Mouse (Mus musculus) cerebellum, adult 11 months (tissue): ENCODE data around the gene Usp2.

Experiments
- DNase-seq: peaks from one replicate; pipeline ENCODE4 v3.0.0; 2022

Gene Usp2

DNA sequence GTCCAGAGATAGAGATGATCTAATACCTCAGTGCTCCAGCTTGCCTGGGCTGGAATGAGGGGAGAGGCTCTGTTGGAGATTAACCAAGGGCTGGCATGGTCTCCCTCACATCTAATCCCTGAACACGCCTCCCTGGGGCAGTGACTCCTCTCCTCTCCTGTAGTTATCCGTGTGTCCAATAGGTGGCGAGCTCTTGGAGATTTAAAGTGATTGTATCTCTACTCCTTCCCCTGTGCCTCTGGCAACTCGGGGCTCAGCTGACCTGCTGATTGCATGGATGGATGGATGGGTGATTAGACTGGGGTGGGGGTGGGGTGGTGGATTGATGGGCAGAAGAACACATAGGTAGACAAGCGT is 9.9 kb downstream of the Usp2 start:
- peak; percentile 65 for DNase-seq

DNA sequence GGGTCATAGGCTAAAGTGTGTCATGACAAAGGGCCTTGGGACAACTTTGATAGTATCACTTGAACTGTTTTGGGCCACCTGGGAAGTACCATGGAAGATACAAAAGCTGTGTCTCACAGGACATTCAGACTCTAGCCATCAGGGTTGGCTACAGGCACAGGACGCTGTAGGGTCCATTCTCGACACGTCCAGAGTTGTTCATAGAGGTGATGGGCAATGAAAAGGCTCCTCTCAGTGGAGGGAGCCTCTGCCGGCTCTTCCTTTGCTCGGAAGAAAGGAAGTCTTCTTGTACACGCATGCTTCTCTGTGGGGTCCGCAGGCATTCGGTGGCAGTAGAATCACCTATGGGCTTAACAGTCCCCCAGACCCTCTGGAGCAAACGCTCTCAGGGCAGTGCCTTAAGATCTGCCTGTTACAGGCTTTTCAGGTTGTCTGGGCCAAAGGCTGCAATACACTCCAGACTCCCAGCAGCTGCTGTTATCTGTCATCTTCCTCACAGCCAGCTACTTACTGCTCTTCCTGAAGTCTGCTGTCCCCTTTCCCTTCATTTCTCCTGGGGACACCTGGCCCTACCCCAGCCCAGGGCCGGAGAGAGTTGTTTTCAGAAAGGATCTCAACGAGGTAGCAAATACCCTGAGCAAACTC is 10.6 kb downstream of the Usp2 start:
- peak; percentile 30 for DNase-seq

DNA sequence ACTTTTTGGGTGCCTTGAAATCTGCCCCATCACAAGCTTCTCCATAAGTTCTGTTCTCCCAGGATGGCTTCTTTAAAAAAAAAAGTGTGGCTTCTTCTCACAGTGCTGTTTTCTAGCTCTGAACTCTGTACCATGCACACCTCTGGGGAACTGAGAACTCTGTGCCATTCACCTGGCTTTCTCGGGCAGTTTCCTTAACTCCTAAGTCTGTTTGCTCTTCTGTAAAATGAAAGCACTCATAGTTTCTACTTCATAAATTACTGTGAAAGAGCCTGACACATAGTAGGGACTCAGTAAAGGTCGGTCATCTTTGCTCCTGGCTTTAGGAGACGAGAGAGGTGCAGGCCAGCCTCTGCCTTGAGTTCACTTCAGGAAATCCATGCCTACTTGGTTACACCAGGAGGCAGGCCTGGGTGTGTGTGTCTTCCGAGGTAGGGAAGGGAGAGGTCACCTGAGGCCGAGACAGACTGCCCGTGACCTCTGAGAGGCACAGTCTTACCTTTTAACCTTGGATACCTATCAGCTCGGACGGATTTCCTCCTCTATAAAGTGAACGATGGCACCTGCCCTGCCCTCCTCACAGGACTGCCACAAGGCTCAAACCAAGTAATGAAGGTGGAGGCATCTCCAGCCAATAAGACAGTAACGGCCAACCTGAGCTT is 11.4 kb downstream of the Usp2 start:
- DNase-seq, result no peak

DNA sequence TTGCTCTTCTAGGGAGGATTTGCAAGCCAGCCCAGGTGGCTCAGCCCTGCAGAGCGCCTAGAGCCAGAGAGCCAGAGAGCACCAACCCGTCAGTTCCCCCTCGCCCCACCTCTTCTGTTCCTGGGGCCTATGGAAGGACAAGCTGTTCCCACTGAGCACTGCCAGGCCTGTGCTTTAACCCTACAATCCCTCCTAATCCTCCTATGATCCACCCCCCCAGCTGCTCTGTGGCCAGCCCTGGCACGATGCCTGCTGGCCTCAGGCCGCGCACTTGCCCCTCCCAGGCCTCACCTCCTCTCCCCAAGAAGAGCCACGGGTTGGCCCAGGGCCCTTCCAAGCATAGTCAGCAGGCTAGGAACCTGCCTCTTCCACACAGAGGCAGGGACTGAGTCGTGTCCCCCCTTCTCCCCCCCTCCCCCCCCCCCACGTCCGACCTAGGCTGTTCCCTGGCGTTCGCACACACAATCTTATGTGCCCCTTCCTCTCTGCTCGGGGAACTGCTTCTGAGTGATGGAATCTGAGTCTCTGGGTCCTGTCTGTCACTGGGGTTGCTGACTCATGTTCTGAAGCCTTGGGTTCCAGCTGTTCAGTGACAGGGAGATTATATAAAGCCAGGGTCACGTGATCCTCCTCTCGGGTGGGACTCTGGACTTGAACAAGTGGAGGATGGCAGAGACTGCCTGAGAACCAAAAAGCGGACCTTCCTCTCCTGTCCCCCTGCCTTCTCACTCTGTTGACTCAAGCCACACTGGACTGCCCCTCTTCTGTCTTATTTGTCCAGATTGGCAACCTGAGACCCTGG is 12.3 kb downstream of the Usp2 start:
- peak; percentile 95 for DNase-seq

DNA sequence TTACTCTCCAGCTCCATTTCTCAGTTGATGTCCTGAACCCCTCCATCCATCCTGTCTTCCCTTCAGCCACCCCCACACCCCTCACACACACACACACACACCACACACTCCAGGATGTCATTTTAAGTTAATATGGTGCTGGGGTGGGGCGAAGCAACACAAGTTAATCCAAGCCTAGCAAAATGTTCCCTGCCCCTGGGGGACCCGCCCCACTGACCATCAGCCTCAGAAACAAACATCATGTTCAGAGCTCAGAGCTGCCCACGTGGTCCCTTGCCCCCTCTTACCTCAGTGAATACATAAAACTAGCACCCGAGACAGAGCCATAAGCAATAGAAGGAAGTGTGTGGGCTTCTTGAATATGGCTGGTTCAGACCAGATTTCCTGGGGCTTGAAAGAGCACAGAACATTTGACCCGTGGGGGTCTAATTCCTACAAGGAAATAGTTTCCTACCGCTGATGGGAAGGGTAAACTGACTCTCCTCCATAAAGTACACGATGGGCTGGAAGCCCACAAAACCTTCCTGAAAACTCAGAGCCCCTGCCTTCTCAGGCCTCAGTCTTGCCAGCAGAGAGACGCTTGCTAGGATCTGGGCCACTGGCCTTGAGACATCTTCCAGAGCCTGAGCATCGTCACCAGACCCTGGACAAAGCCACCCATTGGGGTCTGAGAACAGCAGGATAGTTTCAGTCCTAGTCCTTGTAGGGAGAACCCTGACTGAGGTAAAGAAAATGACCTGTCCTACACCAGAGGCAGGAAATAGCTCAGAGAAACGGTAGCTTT is 13.4 kb downstream of the Usp2 start:
- peak; percentile 25 for DNase-seq

DNA sequence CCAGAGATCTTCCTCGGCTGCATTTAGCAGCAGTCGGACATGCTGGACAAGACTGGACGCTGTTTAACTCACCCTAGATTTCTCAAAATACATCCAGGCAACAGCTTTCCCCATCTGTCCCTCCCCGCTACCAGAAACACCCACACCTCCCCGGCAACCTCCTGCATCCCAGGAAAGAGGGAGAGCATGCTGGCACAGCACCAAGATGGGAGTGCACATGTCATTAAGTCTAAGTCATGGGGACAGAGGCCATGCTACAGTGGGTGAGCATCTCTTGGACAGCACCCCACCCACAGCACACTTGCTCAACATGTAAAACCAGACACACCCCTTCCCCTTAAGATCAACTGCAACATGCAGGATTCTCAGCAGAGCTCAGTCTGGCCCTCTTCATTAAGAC is 14.1 kb downstream of the Usp2 start:
- DNase-seq, result peak; percentile 43

DNA sequence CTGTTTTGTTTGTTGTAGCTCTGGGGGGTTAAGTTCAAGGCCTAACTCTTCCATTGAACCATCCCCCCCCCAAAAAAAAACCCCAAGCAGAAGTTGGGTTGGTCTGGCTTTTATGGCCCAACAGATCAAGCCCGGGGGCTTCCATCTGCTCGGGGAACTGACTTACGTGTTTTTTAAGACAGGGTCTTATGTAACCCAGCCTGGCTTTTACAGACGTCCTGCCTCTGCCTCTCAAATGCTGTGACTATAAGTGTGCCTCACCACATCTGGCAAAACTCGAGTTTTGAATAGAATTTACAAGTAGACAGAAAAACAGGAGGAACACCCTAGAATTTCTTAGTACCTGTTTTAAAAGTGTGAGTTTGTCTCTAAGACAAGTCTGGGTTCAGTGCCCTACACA is 14.8 kb downstream of the Usp2 start:
- peak; percentile 7 for DNase-seq

DNA sequence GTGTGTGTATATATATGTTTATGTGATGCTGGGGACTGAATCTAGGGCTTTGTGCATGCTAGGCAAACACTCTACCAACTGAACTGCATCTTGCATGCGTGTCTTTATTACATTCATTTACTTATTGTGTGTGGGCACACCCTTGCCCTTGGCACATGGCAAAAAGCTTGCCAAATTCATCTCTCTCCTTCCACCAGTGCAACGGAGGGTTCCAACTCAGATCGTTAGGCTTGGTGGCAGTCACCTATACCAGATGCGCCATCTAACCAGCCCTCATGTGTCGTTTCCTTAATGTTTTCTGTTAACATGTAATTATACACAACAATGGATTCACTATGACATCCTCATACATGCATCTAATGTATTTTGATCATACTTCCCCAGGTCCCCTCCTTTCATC is 15.4 kb downstream of the Usp2 start:
- peak; percentile 16 for DNase-seq

DNA sequence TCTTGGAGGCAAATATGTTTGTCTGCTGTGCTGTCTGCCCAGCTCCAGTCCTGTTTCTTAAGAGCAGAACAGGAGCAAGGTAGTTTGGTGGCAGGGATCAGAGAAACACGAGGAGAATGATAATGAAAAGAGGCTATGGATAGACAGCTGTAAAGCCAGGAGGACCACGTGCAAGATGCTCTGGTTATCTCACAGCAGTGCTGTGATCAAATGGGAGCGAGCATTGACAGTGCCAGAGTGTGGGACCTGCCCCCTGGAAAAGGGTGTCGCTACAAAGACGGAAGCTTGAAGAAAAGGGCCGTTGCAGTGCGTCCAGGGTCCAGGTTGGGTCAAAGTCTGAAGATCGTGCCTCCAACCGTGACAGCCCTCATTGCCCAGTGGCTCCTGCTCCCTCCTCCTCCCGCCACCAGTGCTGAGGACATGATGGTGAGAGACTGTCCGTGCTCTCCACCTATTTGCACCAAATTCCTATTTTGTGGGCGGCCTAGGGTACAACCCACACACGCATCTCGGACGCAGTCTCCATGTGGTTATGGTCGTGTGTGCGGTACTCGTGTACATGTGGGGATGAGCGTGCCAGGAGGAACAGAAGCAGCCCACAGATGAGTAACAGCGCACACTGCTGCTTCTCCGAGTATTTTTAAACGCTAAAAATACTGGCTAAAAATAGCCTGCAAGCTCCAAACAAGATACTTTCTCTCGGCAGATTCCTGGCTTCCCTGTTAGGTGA is 16.7 kb downstream of the Usp2 start:
- DNase-seq, result peak; percentile 46

DNA sequence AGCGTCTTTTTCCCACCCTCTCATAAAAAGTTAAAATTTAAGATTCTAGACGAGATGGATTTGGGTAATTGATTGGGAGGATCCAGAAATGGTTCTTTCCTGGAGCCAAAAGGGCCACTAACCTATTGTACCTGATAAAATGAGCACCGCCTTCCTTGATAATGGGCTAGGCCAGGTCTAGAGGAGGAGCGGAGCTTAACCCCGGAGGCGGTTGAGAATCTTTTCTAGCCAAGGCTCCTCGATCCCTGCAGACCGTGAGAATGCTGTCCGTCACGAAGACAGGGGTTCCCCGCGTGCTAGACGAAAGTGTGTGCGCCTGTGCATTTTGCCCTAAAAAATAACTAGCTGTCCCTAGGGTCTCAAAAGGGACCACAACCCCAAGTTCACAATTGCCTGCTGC is 17.4 kb downstream of the Usp2 start:
- no peak for DNase-seq

DNA sequence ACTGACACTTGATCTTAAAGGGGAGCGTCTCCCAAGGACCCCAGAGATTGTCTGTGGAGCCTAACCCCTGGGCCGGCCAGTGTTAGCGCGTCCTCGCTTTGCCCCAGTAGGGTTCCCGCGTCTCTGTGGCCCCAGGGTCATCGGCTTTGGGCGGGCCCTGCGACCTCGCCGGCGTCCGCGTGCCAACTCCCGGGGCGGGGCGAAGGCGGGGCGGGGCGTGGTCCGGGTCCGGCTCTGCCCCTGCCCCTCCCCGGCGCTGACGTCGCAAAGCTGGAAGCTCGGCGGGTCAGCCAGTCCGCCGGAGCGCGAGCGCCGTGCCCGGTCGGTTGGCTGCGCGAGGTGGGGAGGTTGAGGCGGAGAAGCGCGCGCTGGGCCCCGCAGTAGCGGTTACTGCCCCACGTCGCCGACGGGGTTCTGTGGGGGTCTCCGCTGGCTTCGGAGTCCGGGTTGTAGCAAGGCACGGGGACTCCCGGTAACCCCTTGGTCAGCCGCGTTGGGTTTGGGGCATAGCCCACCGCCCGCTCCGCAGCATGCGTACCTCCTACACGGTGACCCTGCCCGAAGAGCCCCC is 17.9 kb downstream of the Usp2 start:
- peak; percentile 95 for DNase-seq

DNA sequence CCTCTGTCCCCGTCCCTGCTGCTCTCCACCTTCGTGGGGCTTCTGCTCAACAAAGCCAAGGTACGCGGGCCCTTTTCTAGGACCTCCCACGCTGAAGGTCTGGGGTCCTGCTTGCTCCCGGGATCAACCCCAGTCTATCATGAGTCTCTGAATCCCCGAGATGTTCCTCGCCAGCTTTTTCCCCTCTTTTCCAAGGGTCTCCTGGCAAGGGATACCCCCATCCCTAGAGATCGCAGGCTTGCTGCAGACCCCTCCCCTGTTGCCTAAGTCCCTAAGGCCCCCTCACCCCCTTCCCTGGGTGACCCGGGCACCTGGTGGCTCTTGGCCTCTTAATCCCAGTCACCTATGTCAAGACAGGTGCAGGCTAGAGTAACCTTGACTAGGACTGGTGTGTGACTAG is 18.5 kb downstream of the Usp2 start:
- peak; percentile 47 for DNase-seq

DNA sequence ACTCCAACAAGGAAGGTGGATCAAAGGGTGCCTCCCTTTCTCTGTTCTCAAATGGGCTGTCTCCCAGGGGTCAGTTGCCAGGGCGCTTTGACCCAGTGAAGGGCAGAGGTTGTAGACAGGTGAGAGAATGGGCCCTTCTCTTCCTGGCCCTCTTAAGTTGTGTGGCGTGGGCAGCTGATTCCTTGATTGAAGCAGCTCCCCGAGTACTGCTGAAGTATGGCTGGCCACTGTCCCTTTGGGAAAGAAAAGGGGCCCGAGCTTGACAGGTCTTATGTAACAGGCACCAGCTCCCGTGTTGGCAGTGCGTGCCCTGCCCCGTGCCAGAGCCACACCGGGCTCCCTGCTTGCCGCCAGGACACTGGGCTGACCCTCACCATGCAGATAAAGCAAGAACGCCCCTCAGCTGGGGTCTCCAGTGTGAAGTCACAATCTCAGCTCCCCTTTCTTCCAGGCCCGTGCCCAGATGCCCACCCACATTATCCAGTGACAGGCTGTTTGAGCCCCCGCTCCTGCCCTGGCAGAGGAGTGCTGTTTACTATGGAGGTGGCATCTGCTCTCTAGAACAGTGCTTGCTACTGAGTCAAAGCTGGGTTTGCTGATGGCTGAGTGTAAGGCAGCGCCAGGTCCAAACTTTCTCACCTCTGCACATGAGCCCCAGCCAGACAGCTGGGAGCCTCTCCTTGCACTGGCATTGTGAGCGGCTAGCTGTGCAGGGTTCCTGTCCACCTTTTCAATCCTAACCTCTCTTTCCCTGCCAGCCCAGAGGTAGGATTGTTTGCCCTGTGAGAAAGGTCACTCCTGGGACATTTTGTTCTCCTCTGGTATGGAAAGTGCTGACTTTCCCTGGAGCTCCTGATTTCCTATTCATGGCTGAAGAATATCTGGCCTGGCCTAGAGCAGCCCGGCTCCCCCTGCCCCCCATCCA is 19.2 kb downstream of the Usp2 start:
- DNase-seq, result peak; percentile 92

DNA sequence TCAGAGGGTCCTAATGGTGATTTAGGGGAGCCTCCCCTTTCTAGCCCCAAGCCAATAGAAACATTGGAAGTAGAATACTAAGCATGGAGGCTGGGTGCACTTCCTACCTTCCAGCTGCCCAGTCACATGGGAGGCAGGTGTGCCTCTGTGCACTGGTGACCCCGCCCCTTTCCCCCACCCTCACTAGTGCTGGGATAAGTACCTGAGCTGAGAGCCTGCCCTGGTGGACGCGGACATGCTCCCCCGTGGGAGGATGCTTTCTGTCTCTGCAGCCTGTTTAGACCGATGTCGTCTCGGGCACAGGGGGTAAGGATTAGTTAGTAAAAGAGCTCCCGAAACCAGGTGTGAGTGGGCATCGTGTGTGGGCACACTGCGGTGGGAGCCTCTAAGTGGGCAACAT is 20.1 kb downstream of the Usp2 start:
- no peak for DNase-seq

DNA sequence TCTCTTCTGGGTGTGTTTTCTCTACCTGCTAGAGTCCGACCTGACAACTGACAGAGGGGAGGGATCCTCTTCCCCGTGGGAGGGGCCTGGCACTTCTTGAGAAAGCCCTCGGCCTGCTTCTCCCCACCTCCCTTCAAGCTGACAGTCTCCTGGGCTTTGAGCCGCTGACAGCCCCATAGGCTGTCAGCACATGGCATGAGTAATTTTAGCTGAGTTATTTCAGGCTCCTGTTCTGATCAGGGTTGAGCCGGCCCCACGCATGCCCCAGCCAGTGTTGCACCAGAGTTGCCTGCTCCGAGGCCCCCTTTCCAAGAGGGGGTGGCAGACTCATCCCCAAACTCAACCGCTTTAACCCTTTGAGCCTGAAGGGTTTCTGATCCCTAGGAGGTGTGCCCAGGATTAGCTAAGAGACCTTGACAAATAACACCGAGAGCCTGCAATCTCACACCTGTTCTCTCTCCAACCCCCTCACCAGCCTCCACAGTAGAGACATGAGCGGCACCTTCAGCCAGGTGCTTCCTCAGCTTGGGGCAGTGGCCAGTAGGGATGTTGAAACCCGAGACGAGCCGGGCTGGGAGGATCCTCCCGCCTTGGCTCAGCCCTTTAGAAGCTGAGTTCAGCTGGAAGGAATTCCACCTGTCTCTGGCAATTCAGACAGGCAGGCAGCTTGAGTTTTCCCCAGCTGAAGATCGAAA is 21.1 kb downstream of the Usp2 start:
- DNase-seq, result peak; percentile 52

DNA sequence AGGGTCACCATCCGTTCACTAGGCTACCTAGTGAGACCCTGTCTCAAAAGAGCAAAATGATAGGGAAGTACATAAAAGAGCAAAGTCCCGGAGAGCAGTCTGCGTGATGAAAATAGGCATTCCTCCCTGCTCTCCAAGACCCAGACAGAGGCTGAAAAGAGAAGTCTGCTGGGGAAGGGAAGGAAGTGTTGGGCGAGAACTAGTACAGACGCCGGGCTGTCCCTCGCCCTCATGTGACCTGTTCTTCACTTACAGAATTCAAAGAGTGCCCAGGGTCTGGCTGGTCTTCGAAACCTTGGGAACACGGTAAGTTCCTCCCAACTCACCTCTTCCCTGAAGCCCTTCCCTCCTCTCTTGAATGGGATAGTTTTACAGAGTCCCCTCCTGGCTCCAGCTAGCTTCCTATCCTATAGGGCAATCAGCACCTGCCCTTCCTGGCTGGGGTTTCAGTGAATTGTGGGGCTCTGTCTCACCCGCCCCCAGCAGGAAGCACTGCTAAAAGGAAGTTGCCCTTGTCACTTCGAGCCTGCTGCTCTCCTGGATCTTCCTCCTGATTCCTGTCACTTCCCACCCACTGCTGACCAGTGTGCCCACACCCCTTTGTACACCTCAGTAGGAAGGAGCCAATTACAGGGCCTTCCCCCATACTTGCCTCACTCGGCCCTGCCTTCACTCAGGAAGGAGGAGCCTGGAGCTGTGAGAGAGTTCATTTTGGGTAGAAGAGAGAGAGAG is 22.2 kb downstream of the Usp2 start:
- no peak for DNase-seq

DNA sequence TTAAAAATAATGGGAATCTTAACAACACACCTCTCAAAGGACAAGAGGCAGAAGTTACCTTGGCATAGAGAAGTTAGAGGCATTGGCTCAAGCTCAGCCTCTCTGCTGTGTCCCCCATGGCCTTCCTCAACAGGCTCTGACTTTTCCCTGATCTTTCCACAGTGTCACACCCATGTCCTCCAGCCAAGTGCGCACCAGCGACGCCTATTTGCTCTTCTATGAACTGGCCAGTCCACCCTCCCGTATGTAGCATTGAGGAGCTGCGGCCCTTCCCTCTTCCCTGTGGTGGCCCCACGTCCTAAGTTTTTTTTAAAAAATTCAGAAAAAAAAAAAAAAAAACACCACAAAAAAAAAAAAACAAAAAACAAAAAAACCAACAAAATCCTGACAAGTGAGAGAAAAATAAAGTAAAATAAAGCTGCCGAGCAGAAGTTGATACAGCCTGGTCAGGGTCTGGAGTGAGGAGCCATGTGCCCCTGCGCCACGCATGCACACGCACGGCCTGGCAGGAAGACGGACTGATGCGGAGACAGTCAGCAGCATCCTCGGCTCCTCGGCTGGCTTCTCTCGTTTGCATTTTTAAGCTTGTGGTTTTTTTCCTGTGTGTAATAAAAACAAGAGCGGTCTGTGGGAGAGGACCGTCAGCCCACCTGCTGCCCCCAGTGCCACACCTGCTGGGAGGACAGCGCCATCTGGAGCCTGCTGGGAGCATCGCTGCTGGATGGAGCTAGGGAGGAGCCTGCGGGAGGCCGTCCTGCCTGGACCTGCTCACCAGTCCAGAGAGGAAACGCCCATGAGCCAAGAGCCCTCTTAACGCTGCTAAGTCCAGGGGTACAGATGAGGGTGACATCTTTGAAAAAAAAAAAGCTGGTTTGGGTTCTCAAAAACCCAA is 27.0 kb downstream of the Usp2 start:
- DNase-seq, result peak; percentile 86

DNA sequence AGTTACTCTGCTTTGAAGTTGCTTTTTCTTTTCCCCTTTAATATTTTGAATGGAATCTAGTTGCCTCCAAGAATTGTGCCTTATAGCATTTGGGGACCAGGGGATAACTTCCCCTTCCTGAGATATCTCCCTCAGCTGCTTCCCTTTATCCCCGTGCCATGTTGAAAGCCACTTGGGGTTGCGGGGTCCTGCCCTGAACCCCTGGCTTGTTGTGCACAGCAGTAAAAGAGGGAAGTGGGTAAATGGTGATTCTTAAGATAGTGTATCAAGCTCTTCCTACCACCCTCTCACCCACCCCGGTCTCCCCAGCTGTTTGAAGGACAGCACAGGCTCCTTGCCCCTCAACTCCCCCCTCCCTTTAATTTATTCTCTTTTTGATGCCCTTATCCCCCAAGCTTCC is 27.9 kb downstream of the Usp2 start:
- DNase-seq, result no peak

DNA sequence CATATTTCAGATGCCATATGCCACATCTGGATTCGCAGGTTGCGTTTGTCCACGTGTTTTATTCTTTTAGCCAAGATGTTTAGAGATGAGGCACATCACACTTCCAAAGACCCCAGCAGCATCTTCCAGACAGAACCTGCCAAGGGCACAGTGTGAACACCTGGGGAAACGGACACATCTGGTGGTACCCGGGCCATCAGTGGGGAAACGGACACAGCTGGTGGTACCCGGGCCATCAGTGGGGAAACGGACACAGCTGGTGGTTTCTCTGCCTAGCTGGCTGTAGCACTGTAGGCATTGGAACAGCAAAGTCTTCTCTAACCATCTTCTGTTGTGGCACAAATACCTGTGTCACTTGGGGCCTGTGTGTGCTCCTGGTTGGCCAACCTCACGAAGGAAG is 29.0 kb downstream of the Usp2 start:
- DNase-seq, result no peak
